Mouse (Mus musculus): ENCODE data around the gene Mcf2.

Mcf2 gene

GRCm38 (mm10) chrX:60178744-60179458, at the start of gene Mcf2:
Gene Mcf2, minus strand, starts transcription at chrX:60179089.
- ATAC-seq (ENCODE audit: low TSS enrichment): no peak

- no peak for ATAC-seq (ENCODE audit: low TSS enrichment)
Observed at GRCm38 (mm10) chrX:60187726-60188125, 8.8 kb upstream of the Mcf2 start.

- ATAC-seq (ENCODE audit: low TSS enrichment): no peak
Observed at GRCm38 (mm10) chrX:60182611-60183010, 3.7 kb upstream of the Mcf2 start.

GRCm38 (mm10) chrX:60178025-60178743, 705 bp downstream of the Mcf2 start:
- peak; percentile 41; the same call in 1 of the 2 replicates for ATAC-seq (ENCODE audit: low TSS enrichment)

GRCm38 (mm10) chrX:60170106-60170505, 8.8 kb downstream of the Mcf2 start:
- ATAC-seq (ENCODE audit: low TSS enrichment): no peak

- ATAC-seq (ENCODE audit: low TSS enrichment): no peak
Observed at GRCm38 (mm10) chrX:60169511-60169910, 9.4 kb downstream of the Mcf2 start.

- no peak for ATAC-seq (ENCODE audit: low TSS enrichment)
Observed at GRCm38 (mm10) chrX:60168796-60169195, 10.1 kb downstream of the Mcf2 start.

GRCm38 (mm10) chrX:60147268-60147974, 31.5 kb downstream of the Mcf2 start:
- ATAC-seq (ENCODE audit: low TSS enrichment): peak; percentile 98

GRCm38 (mm10) chrX:60075359-60075758, 103.5 kb downstream of the Mcf2 start:
- no peak for ATAC-seq (ENCODE audit: low TSS enrichment)

GRCm38 (mm10) chrX:60055185-60055584, 123.7 kb downstream of the Mcf2 start:
- no peak for ATAC-seq (ENCODE audit: low TSS enrichment)

- ATAC-seq (ENCODE audit: low TSS enrichment): no peak
Observed at GRCm38 (mm10) chrX:60054745-60055144, 124.1 kb downstream of the Mcf2 start.

GRCm38 (mm10) chrX:60026654-60027053, 152.2 kb downstream of the Mcf2 start:
- ATAC-seq (ENCODE audit: low TSS enrichment): peak; percentile 65

- no peak for ATAC-seq (ENCODE audit: low TSS enrichment)
Observed at GRCm38 (mm10) chrX:60021595-60021994, 157.3 kb downstream of the Mcf2 start.

- no peak for ATAC-seq (ENCODE audit: low TSS enrichment)
Observed at GRCm38 (mm10) chrX:60021007-60021406, 157.9 kb downstream of the Mcf2 start.

GRCm38 (mm10) chrX:60014588-60014987, 164.3 kb downstream of the Mcf2 start:
- no peak for ATAC-seq (ENCODE audit: low TSS enrichment)

- ATAC-seq (ENCODE audit: low TSS enrichment): peak; percentile 62; the same call in 1 of the 2 replicates
Observed at GRCm38 (mm10) chrX:60013084-60013676, 165.7 kb downstream of the Mcf2 start.
